Mouse (Mus musculus) small intestine, adult 2 months (tissue): Measurements from ENCODE around the gene Sec61a1.

Experiments
- CTCF ChIP-seq: fragments of 200-500 bp; IDR thresholded peaks from 2 replicates; pipeline ENCODE4 v1.5.1; 2012; ENCODE audit warnings: low read depth, mild to moderate bottlenecking, control low read depth, inconsistent platforms, low read length, moderate library complexity, mixed read lengths; ENCODE audit not compliant: insufficient replicate concordance, insufficient read length; ENCODE audit errors: extremely low read depth
- POLR2A ChIP-seq: fragments of 200-500 bp; IDR thresholded peaks from 2 replicates; pipeline ENCODE4 v1.6.1; 2012; ENCODE audit warnings: low read depth, mild to moderate bottlenecking, control low read depth, inconsistent platforms, low read length, moderate library complexity

- TF ChIP-seq CTCF, result no peak
- TF ChIP-seq POLR2A, result no peak
These were observed 18.3 kb downstream of the Sec61a1 start for GRCm38 (mm10) chr6:88500405-88500767.
